Comparison of ENCODE assay signal across 16 mouse cellular contexts in genomic region chr16:8573751-8574150, GRCm38 (mm10).
DNase-seq lines count a peak whose midpoint lies in the region; ATAC-seq and TF ChIP-seq lines count a peak whose summit lies in the region.
"Had no signal": no experiment of that assay in that cellular context is flagged by ENCODE, and none has a peak within 500 bp of the region (broad histone marks: within the 10 kb centered on the region; RNA-seq: fewer than 3 reads in every experiment).

No protein-coding gene starts in this region.

- no peak overlapping the region for H3K27ac ChIP-seq in forebrain, embryonic 12.5 days
- no peak overlapping the region for H3K27ac ChIP-seq in forebrain, embryonic 11.5 days (ENCODE audit: low read depth, low read length)
- 0 out of 2 replicates have a peak overlapping the region, but pooled peaks have one; percentile 55 for H3K27ac ChIP-seq in midbrain, embryonic 10.5 days (replicated peaks)
- H3K27ac ChIP-seq in midbrain, postnatal 0 days (ENCODE audit: low read depth, low read length) = no peak overlapping the region
- H3K27ac ChIP-seq in embryonic facial prominence, embryonic 10.5 days (replicated peaks) = no peak overlapping the region

- H3K4me1 ChIP-seq in forebrain, embryonic 12.5 days = no peaks in the 10 kb centered on the region; the same call in 1 of the 2 replicates
- H3K4me1 ChIP-seq in forebrain, embryonic 11.5 days (replicated peaks; ENCODE audit: control insufficient read depth, insufficient read depth, low read length) = no peaks in the 10 kb centered on the region
- H3K4me1 ChIP-seq in midbrain, embryonic 10.5 days = peaks cover 15% of the 10 kb centered on the region
- H3K4me1 ChIP-seq in midbrain, postnatal 0 days (ENCODE audit: insufficient read depth, low read length) = no peaks in the 10 kb centered on the region
- peaks cover 13% of the 10 kb centered on the region for H3K4me1 ChIP-seq in embryonic facial prominence, embryonic 10.5 days
- H3K4me1 ChIP-seq: megakaryocyte, embryonic 14.5 days had no signal

- H3K36me3 ChIP-seq in forebrain, embryonic 12.5 days (replicated peaks) = 0 out of 2 replicates have a peak, but pooled peaks cover 9% of the 10 kb centered on the region
- no peaks in the 10 kb centered on the region for H3K36me3 ChIP-seq in forebrain, embryonic 11.5 days (ENCODE audit: control insufficient read depth, insufficient read depth, low read length)
- H3K36me3 ChIP-seq in midbrain, embryonic 10.5 days = peaks cover 6% of the 10 kb centered on the region; the same call in 1 of the 2 replicates
- H3K36me3 ChIP-seq in midbrain, postnatal 0 days (ENCODE audit: insufficient read depth, low read length) = peaks cover 8% of the 10 kb centered on the region
- H3K36me3 ChIP-seq in embryonic facial prominence, embryonic 10.5 days (replicated peaks) = peaks cover 8% of the 10 kb centered on the region

- H3K27me3 ChIP-seq in forebrain, embryonic 12.5 days = no peaks in the 10 kb centered on the region
- no peaks in the 10 kb centered on the region for H3K27me3 ChIP-seq in forebrain, embryonic 11.5 days (ENCODE audit: control insufficient read depth, insufficient read depth, low read length)
- H3K27me3 ChIP-seq in midbrain, embryonic 10.5 days (ENCODE audit: low read depth, poor library complexity, severe bottlenecking) = no peaks in the 10 kb centered on the region
- no peaks in the 10 kb centered on the region for H3K27me3 ChIP-seq in midbrain, postnatal 0 days (ENCODE audit: insufficient read depth, low read length)
- no peaks in the 10 kb centered on the region for H3K27me3 ChIP-seq in embryonic facial prominence, embryonic 10.5 days (replicated peaks; ENCODE audit: low read depth, poor library complexity, severe bottlenecking)

- no peak for TF ChIP-seq CTCF in midbrain, postnatal 0 days (IDR thresholded peaks at IDR 0.05)

- DNase-seq in forebrain, embryonic 11.5 days (ENCODE audit: low spot score) = no peak
- DNase-seq in midbrain, embryonic 10.5 days (ENCODE audit: low spot score) = no peak
- no peak for DNase-seq in midbrain, postnatal 0 days (ENCODE audit: low spot score)
- peak; percentile 64 for DNase-seq in embryonic facial prominence, embryonic 10.5 days (ENCODE audit: low spot score)
- peak; percentile 27 for DNase-seq in retina, embryonic 14.5 days (ENCODE audit: low spot score)
- no peak for DNase-seq in adrenal gland, adult 8-10 months
- DNase-seq in layer of hippocampus, postnatal 14 days (ENCODE audit: low spot score in 2 of 2) = no peak
- DNase-seq: adrenal gland, postnatal 10 days; cerebellum, postnatal 36 days; heart, postnatal 14 days; kidney, postnatal 14 days; lung, adult 18-20 months; right cerebral cortex, postnatal 4 days had no signal

- H3K4me2 ChIP-seq in forebrain, embryonic 12.5 days = no peak overlapping the region
- H3K4me2 ChIP-seq in forebrain, embryonic 11.5 days (ENCODE audit: low read depth, low read length, severe bottlenecking) = no peak overlapping the region
- H3K4me2 ChIP-seq in midbrain, postnatal 0 days (ENCODE audit: low read depth, low read length, poor library complexity, severe bottlenecking) = no peak overlapping the region

- 37% methylated on average over 3 of the region's 3 CpGs for WGBS in forebrain, embryonic 12.5 days
- 24% methylated on average over 3 of the region's 3 CpGs for WGBS in forebrain, embryonic 11.5 days
- 49% methylated on average over 3 of the region's 3 CpGs for WGBS in midbrain, embryonic 10.5 days
- 44% methylated on average over 3 of the region's 3 CpGs for WGBS in midbrain, postnatal 0 days
- 16% methylated on average over 3 of the region's 3 CpGs for WGBS in embryonic facial prominence, embryonic 10.5 days

- no peaks in the 10 kb centered on the region for H3K9me3 ChIP-seq in forebrain, embryonic 12.5 days
- H3K9me3 ChIP-seq in forebrain, embryonic 11.5 days (ENCODE audit: control insufficient read depth, low read length) = no peaks in the 10 kb centered on the region
- H3K9me3 ChIP-seq in midbrain, embryonic 10.5 days (replicated peaks) = no peaks in the 10 kb centered on the region; the same call in 1 of the 2 replicates
- no peaks in the 10 kb centered on the region for H3K9me3 ChIP-seq in midbrain, postnatal 0 days (ENCODE audit: low read length)
- H3K9me3 ChIP-seq in embryonic facial prominence, embryonic 10.5 days = no peaks in the 10 kb centered on the region

- H3K9ac ChIP-seq in forebrain, embryonic 12.5 days = no peak overlapping the region
- no peak overlapping the region for H3K9ac ChIP-seq in forebrain, embryonic 11.5 days (ENCODE audit: low read length)
- no peak overlapping the region for H3K9ac ChIP-seq in midbrain, postnatal 0 days (replicated peaks; ENCODE audit: low read length, poor library complexity, severe bottlenecking)

- peak; percentile 55; the same call in 1 of the 2 replicates for ATAC-seq in forebrain, embryonic 12.5 days (ENCODE audit: low FRiP score)
- ATAC-seq in forebrain, embryonic 11.5 days (replicated peaks; ENCODE audit: low FRiP score) = no peak
- no peak for ATAC-seq in midbrain, postnatal 0 days (ENCODE audit: low FRiP score)

- no peak overlapping the region for H3K4me3 ChIP-seq in forebrain, embryonic 12.5 days (replicated peaks)
- H3K4me3 ChIP-seq in forebrain, embryonic 11.5 days (ENCODE audit: low read depth, low read length) = no peak overlapping the region
- no peak overlapping the region for H3K4me3 ChIP-seq in midbrain, embryonic 10.5 days
- no peak overlapping the region for H3K4me3 ChIP-seq in midbrain, postnatal 0 days (ENCODE audit: low read depth, low read length)
- no peak overlapping the region for H3K4me3 ChIP-seq in embryonic facial prominence, embryonic 10.5 days
- H3K4me3 ChIP-seq: megakaryocyte, embryonic 14.5 days; myocyte had no signal

Comparison
In these comparisons a context has a peak if more than half of its experiments do, and no peak if none do; other contexts are left out.
1. DNase-seq: peak in embryonic facial prominence, embryonic 10.5 days (single experiment) and retina, embryonic 14.5 days (single experiment); none in forebrain, embryonic 11.5 days (single experiment), midbrain, embryonic 10.5 days (single experiment), midbrain, postnatal 0 days (single experiment), adrenal gland, adult 8-10 months (single experiment) and layer of hippocampus, postnatal 14 days (0 of 2).